Comparison of ENCODE assay signal across 9 mouse cellular contexts in the genomic region with DNA sequence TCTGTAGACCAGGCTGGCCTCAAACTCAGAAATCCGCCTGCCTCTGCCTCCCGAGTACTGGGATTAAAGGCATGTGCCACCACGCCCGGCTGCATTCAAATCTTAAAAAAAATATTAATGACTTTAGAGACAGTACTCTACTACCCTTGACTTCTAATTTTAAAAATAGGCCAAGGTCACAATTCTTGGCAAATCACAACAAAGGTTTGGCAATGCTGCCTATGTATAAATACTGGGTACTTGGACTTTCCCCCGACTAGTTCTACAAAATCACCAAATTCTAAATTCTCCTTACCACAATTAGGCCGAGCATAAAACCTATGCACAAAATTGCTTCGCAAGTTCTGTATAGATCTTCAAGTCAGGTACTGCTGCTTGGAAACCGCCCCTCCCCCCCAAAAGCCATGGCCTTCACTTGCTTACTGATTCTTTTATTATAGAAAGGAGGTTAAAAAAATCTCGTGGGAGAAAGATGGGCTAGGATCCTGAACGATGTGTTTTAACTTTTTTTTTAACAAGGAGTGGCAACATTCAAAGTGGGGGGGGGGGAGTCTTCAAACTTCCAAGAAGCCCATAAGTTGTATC. TPM values are rescaled to one million over a fixed set of nuclear protein-coding genes. Genes with fewer than 3 reads are reported as not detected.
DNase-seq lines count a peak whose midpoint lies in the region; ATAC-seq lines count a peak whose summit lies in the region.
"Had no signal": no experiment of that assay in that cellular context is flagged by ENCODE, and none has a peak within 500 bp of the region (broad histone marks: within the 10 kb centered on the region; RNA-seq: fewer than 3 reads in every experiment).

No protein-coding gene starts in this region.

- H3K9me3 ChIP-seq in embryonic facial prominence, embryonic 12.5 days = no peaks in the 10 kb centered on the region
- no peaks in the 10 kb centered on the region for H3K9me3 ChIP-seq in hindbrain, embryonic 16.5 days (ENCODE audit: control insufficient read depth, low read length)
- H3K9me3 ChIP-seq in liver, embryonic 16.5 days (replicated peaks; ENCODE audit: control insufficient read depth, low read length) = no peaks in the 10 kb centered on the region

- H3K27me3 ChIP-seq in embryonic facial prominence, embryonic 12.5 days = 0 out of 2 replicates have a peak, but pooled peaks cover 1% of the 10 kb centered on the region
- peaks cover 10% of the 10 kb centered on the region for H3K27me3 ChIP-seq in hindbrain, embryonic 16.5 days (replicated peaks; ENCODE audit: control insufficient read depth, insufficient read depth, low read length)
- H3K27me3 ChIP-seq in liver, embryonic 16.5 days (ENCODE audit: control insufficient read depth, insufficient read depth, low read depth, low read length) = no peaks in the 10 kb centered on the region; the same call in 1 of the 2 replicates

- H3K4me1 ChIP-seq in embryonic facial prominence, embryonic 12.5 days = peaks cover 4% of the 10 kb centered on the region
- peaks cover 12% of the 10 kb centered on the region for H3K4me1 ChIP-seq in hindbrain, embryonic 16.5 days (ENCODE audit: control insufficient read depth, insufficient read depth, low read depth, low read length)
- H3K4me1 ChIP-seq in liver, embryonic 16.5 days (ENCODE audit: control insufficient read depth, low read depth, low read length) = peaks cover 17% of the 10 kb centered on the region

- H3K36me3 ChIP-seq in embryonic facial prominence, embryonic 12.5 days = no peaks in the 10 kb centered on the region
- no peaks in the 10 kb centered on the region for H3K36me3 ChIP-seq in hindbrain, embryonic 16.5 days (ENCODE audit: control insufficient read depth, insufficient read depth, low read length)
- H3K36me3 ChIP-seq in liver, embryonic 16.5 days (ENCODE audit: control insufficient read depth, insufficient read depth) = no peaks in the 10 kb centered on the region

- peak; percentile 82 for DNase-seq in heart, adult 11 months
- DNase-seq in heart, postnatal 36 days = no peak
- DNase-seq in ovary, postnatal 10 days (ENCODE audit: low spot score) = no peak
- no peak for DNase-seq in layer of hippocampus, adult 11-12 months (ENCODE audit: low spot score)
- DNase-seq in embryo, embryonic 11 days = no peak

- WGBS in embryonic facial prominence, embryonic 12.5 days = 82% methylated on average over 10 of the region's 10 CpGs
- WGBS in hindbrain, embryonic 16.5 days = 78% methylated on average over 10 of the region's 10 CpGs
- WGBS in liver, embryonic 16.5 days (ENCODE audit: insufficient replicate concordance) = 70% methylated on average over 10 of the region's 10 CpGs

- no peak overlapping the region; the same call in 1 of the 2 replicates for H3K9ac ChIP-seq in embryonic facial prominence, embryonic 12.5 days
- no peak overlapping the region for H3K9ac ChIP-seq in hindbrain, embryonic 16.5 days (ENCODE audit: low read depth, low read length)
- H3K9ac ChIP-seq in liver, embryonic 16.5 days (ENCODE audit: low read depth, low read length) = peak overlapping the region; percentile 90

- no peak overlapping the region for H3K27ac ChIP-seq in embryonic facial prominence, embryonic 12.5 days
- no peak overlapping the region for H3K27ac ChIP-seq in hindbrain, embryonic 16.5 days (ENCODE audit: low read depth, low read length)
- no peak overlapping the region for H3K27ac ChIP-seq in liver, embryonic 16.5 days (ENCODE audit: low read length)

- peak overlapping the region; percentile 71 for H3K4me2 ChIP-seq in embryonic facial prominence, embryonic 12.5 days (replicated peaks)
- H3K4me2 ChIP-seq in hindbrain, embryonic 16.5 days (ENCODE audit: low read length) = peak overlapping the region; percentile 94
- peak overlapping the region; percentile 95 for H3K4me2 ChIP-seq in liver, embryonic 16.5 days (ENCODE audit: low read depth, low read length)

- no peak for ATAC-seq in embryonic facial prominence, embryonic 12.5 days (ENCODE audit: insufficient number of reproducible peaks, insufficient read depth, low FRiP score, low TSS enrichment)
- ATAC-seq in hindbrain, embryonic 16.5 days = no peak
- no peak for ATAC-seq in liver, embryonic 16.5 days (ENCODE audit: low read depth)

- peak overlapping the region; percentile 96 for H3K4me3 ChIP-seq in embryonic facial prominence, embryonic 12.5 days
- H3K4me3 ChIP-seq in hindbrain, embryonic 16.5 days (ENCODE audit: low read length) = no peak overlapping the region; the same call in 1 of the 2 replicates
- H3K4me3 ChIP-seq in liver, embryonic 16.5 days (ENCODE audit: low read depth, low read length) = peak overlapping the region; percentile 82

- intact Hi-C loops in heart, postnatal 36 days (cut with DNase I) = no loop called here

RNA-seq across cellular contexts. Expression of gene Etfa, which starts 1.3 kb away (rescaled TPM):
- total RNA-seq in heart, postnatal 36 days (2021) = 100 to 1,000 TPM; 924 to 965 TPM
- polyA plus RNA-seq in embryonic facial prominence, embryonic 12.5 days (2016; fragmentation: Nextera tagmentation; extraction: Ambion mirVana) = 171 and 174 TPM in 2 replicates
- polyA plus RNA-seq in hindbrain, embryonic 16.5 days (2015; fragmentation: Nextera tagmentation; extraction: Ambion mirVana) = 99.7 and 111 TPM in 2 replicates
- 236 and 247 TPM in 2 replicates for polyA plus RNA-seq in liver, embryonic 16.5 days (2015; fragmentation: Nextera tagmentation; extraction: Ambion mirVana)

RNA-seq across cellular contexts. Expression of gene Isl2, which starts 27.7 kb away (rescaled TPM):
- total RNA-seq in heart, postnatal 36 days (2021) = under 1 TPM in 1 of 2 experiments, not detected in 1; 0.27 TPM
- 20.8 and 27.8 TPM in 2 replicates for polyA plus RNA-seq in embryonic facial prominence, embryonic 12.5 days (2016; fragmentation: Nextera tagmentation; extraction: Ambion mirVana)
- polyA plus RNA-seq in hindbrain, embryonic 16.5 days (2015; fragmentation: Nextera tagmentation; extraction: Ambion mirVana) = 1.8 and 3.6 TPM in 2 replicates
- polyA plus RNA-seq in liver, embryonic 16.5 days (2015; fragmentation: Nextera tagmentation; extraction: Ambion mirVana) = 0.06 and 0.22 TPM in 2 replicates
- total RNA-seq: left cerebral cortex, postnatal 10 days had no signal
